Mouse (Mus musculus): ENCODE measurements around the gene Kank1.

- TF ChIP-seq POLR2A (IDR thresholded peaks at IDR 0.05; ENCODE audit: low read depth, low read length) (no peak), CTCF (IDR thresholded peaks at IDR 0.05; ENCODE audit: extremely low read depth, insufficient read length, insufficient replicate concordance, low read depth, low read length) (no peak)
These were observed 54.3 kb downstream of the Kank1 start for GRCm38 (mm10) chr19:25290991-25291520.
